Mouse (Mus musculus): ENCODE data around the gene Zc3h7a.

Zc3h7a gene

DNA sequence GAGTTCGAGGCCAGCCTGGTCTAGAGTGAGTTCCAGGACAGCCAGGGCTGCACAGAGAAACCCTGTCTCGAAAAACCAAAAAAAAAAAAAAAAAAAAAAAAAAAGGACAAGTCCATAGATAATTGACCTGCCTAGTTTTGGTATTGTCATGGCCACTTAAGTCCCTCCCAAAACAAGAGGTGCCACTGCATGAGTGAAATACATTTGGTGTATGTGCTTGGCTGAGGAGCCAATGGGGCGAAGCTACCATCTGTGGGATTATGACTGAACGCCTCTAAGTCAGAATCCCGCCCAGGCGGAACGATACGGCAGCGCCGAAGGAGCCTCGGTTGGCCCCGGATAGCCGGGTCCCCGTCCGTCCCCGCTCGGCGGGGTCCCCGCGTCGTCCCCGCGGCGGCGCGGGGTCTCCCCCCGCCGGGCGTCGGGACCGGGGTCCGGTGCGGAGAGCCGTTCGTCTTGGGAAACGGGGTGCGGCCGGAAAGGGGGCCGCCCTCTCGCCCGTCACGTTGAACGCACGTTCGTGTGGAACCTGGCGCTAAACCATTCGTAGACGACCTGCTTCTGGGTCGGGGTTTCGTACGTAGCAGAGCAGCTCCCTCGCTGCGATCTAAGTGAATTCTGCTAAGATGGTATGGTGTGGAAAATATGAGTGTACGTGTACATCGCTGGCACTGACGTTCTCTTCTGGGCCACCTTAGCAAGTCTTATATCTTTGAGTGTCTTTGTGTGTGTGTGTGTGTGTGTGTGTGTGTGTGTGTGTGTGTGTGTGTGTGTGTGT, 32.3 kb downstream of the Zc3h7a start:
- DNase-seq (ENCODE audit: low spot score in 2 of 2) = peak; percentile 100

DNA sequence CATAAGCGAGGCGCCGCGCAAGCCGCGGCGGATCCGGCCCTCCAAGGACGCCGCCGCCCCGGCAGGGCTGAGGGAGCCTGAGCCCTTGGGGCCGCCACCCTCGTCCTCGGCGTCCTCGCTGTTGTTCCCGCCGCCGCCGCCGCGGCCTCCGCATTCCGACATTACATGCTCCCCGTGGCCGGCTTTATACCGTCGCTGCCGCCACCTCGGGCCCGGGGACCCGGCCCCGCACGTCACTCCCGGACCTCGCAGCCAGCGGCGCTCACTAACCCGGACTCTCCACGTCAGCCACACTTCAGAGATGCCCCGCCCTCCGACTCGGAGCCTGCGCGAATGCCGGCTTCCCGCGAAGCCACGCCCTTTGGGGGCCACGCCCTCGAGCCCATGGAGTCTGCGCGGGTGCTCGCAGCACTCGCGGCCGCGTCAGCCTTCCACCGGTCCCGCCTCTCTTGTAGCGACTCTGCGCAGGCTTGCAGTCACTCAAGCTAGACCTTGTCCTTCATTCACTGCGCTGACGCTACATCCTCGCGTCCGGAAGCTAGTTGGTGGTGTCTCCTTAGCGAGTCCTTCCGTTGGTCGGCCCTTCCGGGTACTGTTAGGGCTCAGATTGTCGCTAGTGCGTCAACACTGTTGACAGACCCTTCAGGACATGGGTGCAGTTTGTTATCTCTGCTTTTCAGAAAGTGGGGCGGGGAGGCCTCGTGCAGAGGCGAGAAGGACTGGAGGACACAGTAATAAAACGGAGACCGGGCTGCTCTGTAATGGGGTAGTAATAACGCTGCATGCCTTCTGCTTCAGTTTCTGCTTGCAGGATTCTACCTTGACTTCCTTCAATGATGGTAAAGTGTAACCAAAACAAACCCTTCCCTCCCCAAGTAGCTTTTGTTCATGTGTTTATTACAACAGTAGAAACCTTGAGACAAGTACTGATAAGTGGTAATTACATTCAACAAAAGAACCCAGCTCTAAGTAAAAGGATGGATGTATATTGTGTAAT, 41.5 kb downstream of the Zc3h7a start, which contains the start of gene Txndc11:
Gene Txndc11 (minus strand): TSS at position 303 of the 997 bp plus-strand sequence.
- peak; percentile 100 for DNase-seq (ENCODE audit: low spot score in 2 of 2)

DNA sequence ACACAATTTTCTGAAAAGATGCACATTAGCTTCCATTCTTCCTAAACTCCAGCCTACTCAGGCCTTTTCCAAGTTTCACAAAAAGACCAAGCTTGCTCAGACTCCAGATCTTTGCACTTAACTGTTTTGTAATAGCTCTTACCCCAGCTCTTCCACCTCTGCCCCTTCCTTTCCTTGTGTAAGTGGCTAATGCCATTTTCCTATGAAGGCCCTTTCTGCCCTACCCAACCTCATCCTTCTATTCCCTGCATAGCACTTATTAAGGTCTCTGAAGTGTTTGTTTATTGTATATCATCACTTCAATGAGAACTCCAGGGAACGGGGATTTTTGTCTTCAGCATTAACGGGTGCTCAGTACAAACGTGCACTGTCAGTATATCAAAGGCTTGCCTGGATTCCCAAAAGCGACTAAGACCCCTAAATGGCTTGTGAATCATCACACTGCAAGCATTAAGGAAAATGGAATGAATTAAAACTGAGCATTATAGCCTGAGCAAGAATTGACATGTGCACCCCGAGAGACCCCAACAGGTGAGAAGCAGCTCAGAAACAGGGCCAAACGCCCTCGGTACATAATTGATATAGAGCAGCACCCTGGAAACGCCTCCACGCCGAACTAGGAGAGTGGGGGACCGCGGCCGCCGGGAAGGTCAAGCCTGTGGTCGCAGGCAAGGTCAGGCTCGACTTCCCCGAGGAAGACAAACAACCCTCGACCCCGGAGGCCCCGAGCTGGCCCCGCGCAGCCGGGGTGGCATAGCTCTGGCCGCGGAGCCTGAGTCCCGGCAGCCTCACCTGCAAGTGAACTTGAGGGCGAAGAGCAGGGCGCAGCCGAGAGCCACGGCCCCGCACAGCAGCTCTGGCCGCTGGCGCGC, 42.5 kb downstream of the Zc3h7a start:
- no peak for DNase-seq (ENCODE audit: low spot score in 2 of 2)

DNA sequence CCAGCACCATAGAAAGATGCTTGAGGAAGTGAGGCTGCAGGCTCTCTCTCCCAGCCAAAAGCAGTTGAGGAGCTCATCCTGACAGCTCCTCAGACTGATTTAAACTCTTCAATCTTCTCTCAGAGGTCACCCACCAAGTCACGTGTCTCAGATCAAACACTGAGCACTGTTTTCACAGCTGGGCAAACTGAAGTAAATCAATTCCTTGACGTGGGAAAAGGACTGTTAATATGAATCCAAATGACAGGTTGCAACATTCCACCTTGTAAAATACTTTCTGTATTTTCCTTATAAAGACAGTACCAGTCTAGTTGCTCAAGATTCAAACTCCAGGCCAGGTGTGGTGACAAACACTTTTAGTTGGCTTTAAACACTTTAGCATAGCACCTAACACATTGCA, 43.4 kb downstream of the Zc3h7a start:
- no peak for DNase-seq (ENCODE audit: low spot score in 2 of 2)

DNA sequence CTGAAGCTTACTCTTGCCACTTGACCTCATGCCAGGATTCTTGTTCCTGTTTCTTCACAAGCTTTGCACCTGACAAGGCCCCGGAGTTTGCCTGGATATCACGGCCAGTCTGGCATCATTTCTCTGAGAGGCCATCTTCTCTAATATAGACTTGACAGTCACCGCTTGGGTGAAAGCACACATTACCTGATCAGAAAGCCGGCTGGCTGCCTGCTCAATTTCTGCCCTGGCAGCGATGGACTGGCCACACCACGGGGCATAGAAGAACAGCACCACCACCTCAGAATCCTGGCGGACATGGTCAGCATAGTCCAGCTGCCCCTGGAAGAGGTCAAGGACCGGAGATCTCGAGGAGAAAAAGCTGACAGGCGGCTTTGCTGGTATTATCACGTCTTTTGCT, 47.9 kb downstream of the Zc3h7a start:
- no peak for DNase-seq (ENCODE audit: low spot score in 2 of 2)

DNA sequence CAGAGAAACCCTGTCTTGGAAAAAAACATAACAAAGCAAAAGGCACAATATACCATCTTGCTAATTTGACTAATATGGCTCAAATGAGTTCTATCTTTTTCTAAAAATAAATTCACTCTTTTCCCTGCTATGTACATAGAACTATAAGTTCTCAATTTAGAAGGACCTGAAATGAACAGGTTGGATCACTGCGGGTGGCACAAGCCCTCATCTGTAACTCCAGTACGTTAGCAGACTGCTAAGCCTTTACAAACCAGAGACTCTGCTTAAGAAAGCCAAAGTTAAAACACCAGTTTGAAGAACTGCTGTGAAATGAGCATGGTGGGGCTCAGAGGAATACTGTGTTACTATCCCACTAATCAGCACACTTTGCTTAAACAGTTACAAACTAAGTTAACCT, 50.8 kb downstream of the Zc3h7a start:
- DNase-seq (ENCODE audit: low spot score in 2 of 2) = no peak

DNA sequence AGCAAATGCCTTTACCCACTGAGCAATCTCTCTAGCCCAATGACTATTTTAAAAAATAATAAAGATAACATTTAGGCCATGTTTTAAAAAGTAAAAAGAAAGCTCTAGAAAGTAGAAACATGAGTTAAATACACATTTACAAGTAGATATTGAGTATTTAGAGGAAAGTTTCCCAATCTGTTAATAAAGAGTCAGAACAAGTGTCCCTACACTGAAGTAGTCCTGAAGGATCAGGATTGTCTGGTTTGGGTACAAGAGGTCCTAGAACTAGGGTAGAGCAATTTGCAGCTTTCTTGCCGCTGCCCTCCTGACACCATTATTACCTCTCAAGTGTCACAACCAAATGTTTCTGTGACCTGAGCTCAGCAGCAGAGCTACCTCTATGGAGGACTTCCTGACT, 52.1 kb downstream of the Zc3h7a start:
- no peak for DNase-seq (ENCODE audit: low spot score in 2 of 2)

DNA sequence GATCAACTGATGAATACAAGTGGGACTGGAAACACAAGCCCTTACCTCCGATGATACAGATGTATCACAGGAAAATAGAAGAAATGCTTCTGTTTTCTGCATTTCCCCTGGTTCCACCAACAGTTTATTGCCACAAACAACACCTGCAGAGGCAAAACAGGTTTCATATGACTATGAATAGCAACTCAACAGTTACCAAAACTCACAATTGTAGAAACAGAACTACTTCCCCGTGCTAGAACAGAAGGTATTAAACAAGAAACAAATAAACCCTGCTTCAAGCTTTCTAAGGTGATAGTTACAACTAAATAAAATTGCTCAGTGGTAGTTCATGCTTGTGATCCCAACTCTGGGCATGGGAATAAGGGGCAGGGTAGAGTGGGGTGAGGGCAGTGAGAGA, 53.6 kb downstream of the Zc3h7a start:
- no peak for DNase-seq (ENCODE audit: low spot score in 2 of 2)

DNA sequence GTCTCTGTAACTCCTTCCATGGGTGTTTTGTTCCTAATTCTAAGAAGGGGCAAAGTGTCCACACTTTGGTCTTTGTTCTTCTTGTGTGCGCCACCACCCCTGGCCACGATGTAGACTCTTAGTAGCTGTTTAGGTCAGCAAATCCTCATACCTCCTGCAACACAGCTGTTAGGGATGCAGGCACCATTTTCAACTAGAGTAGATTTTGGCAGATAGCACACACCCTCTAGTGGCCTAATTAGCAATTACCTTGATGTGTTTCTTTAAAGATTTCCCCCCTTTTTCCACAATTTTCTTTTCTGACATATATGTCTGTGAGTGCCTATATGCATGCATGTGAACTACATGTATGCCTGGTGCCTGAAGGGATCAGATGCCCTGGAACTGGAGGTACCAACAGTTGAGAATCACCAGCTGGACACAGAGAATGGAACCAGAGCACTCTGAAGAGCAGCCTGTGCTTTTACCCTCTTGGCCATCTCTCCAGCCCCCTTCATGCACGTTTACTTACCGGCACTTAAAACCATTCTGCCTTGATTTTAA, 66.9 kb downstream of the Zc3h7a start:
- no peak for DNase-seq (ENCODE audit: low spot score in 2 of 2)

DNA sequence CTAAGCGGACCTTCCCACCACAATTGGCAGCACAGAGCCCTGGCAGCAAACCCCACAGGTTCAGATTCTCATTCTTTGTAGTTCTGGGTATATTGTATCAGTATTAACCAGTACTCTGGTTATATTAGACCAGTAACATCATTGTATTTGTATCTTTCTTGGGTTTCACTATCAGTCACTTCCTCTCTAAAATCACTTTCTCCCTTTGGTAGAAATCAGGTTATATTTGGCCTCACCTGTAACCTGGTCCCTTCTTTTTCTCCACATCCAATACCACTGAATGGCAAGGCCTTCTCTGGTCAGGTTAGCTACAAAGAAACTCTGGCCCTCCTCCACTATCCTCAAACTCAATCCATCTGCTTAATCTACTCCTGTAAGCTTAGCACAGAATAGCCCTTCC, 71.3 kb downstream of the Zc3h7a start:
- DNase-seq (ENCODE audit: low spot score in 2 of 2) = no peak

DNA sequence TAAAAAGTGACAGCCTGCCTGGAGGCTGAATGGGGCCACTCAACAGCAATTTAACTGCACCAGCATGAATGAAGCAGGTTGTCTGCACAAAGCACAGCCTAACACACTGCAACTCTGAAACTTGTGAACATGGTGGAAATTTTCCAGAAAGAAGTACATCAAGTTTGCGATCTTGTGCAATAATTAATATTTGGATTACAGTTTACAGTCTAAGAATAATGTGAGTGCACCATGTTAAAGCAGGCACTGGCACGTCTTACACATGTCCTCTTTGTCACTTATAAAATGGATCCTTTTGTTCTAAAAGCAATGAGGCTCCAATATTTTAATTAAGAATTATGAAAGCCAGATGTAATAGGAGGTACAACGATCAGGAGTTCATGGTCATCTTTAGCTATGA, 78.9 kb downstream of the Zc3h7a start:
- DNase-seq (ENCODE audit: low spot score in 2 of 2) = no peak

DNA sequence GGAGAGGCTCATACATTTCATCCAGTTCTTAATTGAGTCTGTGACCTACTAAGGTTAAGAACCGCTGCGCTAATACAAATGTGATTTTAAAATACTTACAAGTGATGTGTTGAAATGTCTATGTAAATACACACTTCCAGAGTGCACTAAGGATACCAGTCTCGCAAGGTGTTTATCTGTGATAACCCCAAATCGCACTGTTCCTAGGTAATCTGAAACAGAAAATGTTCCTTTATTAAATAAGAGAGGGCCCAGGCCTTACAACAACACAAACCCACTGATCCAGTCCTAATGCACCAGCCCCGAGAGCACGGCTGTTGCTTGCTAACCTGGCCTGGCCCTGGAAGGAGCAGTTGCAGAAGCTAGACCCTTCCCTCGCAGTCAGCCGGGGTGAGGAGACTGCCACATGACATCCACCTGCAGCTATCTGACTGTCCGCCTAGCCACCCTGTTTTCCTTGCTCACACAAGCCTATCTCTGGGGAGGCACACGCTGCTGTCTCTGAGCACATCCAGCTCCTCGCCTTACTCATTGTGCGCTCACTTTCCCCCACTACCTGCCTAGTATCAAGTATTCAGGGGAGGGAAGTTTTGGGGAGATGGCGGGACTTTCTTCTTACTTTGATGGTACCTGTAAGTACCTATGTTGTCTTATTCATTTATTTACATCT, 82.3 kb downstream of the Zc3h7a start:
- DNase-seq (ENCODE audit: low spot score in 2 of 2) = no peak

DNA sequence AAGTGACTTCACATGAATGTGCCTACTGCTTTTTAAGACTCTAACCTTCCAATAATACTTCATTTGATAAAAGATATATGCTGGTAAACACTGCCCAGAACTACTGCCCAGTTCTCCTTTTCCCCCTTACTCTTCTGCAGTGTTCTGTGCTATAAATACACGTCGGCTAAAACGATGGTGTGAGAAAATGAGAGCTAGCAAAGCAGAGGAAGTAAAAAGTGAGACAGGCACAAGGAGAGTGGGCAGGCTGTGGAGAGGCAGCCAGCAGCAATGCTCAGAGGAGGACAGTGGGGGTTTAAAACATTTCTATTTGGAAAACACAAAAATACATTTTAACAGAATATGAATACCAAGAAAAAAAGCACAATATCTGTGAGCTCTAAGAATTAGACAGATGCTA, 83.7 kb downstream of the Zc3h7a start:
- DNase-seq (ENCODE audit: low spot score in 2 of 2) = no peak

DNA sequence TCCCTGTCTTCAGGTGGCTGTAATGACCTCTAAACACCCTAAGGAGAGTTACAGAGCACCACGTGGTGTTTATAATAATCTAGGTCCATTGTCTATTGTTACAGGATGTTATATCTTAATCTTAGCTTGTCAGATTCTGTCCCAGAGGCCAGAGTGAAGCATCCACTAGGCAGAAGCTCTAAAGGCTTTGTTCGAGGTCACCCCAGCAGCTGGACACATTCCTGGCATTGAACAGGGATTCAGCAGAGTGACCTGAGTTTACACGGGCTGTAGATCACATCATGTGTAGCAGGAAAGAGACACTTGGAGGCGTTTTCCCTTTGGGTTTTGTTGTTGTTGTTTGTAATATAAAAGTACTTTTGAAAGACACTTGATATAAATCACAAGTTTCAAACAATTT, 84.1 kb downstream of the Zc3h7a start:
- DNase-seq (ENCODE audit: low spot score in 2 of 2) = no peak

DNA sequence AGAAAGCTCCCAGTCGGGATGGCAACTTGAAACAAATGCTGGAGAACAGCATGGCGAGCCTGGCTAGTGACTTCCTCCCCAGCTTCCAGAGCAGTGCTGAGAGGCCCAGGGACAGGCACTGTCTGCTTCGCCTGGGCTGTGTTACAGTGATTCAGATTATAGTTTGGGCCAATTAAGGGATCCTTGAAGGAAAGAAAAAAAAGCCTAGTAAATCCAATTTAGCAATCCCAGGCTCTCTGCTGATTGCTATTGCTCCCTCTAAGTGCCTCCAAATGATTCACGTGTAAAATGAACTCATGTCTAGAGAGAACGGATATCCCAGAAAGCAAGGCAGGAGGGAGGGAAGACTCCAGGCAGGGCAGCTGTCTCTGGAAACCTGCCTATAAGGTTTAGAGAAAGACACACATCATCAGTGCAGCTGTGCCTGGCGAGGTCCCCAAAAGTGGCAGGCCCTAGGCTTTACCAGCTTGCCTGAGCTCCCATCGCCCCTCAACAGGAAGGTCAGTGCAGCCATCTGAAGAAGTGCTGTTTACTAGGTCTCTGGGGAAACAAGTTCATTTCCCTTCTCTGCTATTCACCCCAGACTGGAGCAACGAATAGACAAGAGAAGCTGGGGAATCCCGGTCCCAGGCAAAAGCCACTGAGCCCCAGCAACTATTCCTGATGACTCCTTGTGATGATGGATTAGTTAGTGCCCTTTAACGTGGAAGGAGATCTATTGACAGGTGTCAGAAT, 85.2 kb downstream of the Zc3h7a start:
- no peak for DNase-seq (ENCODE audit: low spot score in 2 of 2)

DNA sequence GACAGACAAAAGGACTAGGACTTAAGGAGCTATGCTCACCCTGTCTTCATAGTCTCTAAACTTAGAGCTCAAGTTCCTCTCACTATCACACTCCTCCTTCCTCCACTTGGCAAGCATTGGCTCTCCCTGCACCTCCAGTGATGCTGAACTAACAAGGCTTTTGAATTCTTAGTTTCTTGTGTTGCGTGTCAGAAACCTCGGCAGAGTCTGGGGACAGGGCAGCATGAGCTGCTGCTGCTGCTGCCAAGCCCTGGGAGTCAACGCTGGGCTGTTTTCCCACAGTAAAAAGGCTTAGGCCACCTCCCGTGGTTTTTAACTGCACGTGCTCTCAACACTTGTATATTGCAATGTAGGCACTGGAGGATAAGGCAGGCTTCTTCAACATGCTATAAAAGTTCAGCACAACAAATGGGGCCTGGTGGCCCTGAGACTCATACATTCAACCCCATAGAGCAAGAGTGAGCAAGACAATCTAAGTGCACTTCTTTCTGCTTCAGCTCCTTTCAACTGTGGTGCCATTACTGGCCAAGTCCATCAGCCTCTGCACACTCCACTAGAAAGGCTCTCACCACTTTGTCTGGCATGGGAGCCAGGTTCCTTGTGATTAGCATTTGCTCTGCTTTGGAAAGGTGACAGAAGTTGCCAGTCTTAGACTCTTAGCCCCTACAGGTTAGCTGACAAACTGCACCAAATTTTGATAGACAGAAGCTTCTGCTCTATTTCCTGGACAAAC, 89.2 kb downstream of the Zc3h7a start:
- no peak for DNase-seq (ENCODE audit: low spot score in 2 of 2)
